Mouse (Mus musculus) hindbrain, embryonic 10.5 days (tissue): Measurements from ENCODE around the gene Taok1. TPM values are rescaled to one million over a fixed set of nuclear protein-coding genes. Genes with fewer than 3 reads are reported as not detected.
"Not testable (repeated sequence)": the region's sequence is repeated elsewhere in the genome, so short reads cannot be mapped to it uniquely, and the experiment has no call there.

ENCODE experiments used
- DNase-seq: peaks from one replicate; pipeline ENCODE4 v3.0.0-alpha.2; 2017; ENCODE audit warnings: low spot score
- H3K27ac ChIP-seq: fragments of 300-500 bp; sonication (generic); 2 replicates; pipeline ENCODE4 v1.5.1; 2016; ENCODE audit warnings: mild to moderate bottlenecking, moderate library complexity
- H3K27me3 ChIP-seq: fragments of 300-500 bp; sonication (generic); 2 replicates; pipeline ENCODE4 v1.6.1; 2016; ENCODE audit warnings: mild to moderate bottlenecking; ENCODE audit not compliant: poor library complexity, insufficient read depth, severe bottlenecking
- H3K36me3 ChIP-seq: fragments of 300-500 bp; sonication (generic); 2 replicates; pipeline ENCODE4 v1.6.1; 2016; ENCODE audit warnings: mild to moderate bottlenecking, moderate library complexity
- H3K4me1 ChIP-seq: fragments of 300-500 bp; sonication (generic); replicated peaks from 2 replicates; pipeline ENCODE4 v1.6.1; 2016; ENCODE audit warnings: mild to moderate bottlenecking
- H3K4me3 ChIP-seq: fragments of 300-500 bp; sonication (generic); 2 replicates; pipeline ENCODE4 v1.5.1; 2016; ENCODE audit warnings: mild to moderate bottlenecking, moderate library complexity
- H3K9me3 ChIP-seq: fragments of 300-500 bp; sonication (generic); 2 replicates; pipeline ENCODE4 v1.6.1; 2016; ENCODE audit warnings: mild to moderate bottlenecking, moderate library complexity
- WGBS: fragments of 180-500 bp; shearing (Covaris S2); methylation state at CpG from one replicate; pipeline ENCODE4 v1.1.7; 2016; 5-methylcytosine and 5-hydroxymethylcytosine counted together
- polyA plus RNA-seq: library from polyadenylated mRNA; unstranded; fragments of >200 nt; fragmentation: Nextera tagmentation; extraction: Ambion mirVana; gene quantifications from 2 replicates; pipeline ENCODE4 v1.2.1, GENCODE M21; 2016

The Taok1 gene
- polyA plus RNA-seq: 11.9 and 13.6 TPM in 2 replicates

DNA sequence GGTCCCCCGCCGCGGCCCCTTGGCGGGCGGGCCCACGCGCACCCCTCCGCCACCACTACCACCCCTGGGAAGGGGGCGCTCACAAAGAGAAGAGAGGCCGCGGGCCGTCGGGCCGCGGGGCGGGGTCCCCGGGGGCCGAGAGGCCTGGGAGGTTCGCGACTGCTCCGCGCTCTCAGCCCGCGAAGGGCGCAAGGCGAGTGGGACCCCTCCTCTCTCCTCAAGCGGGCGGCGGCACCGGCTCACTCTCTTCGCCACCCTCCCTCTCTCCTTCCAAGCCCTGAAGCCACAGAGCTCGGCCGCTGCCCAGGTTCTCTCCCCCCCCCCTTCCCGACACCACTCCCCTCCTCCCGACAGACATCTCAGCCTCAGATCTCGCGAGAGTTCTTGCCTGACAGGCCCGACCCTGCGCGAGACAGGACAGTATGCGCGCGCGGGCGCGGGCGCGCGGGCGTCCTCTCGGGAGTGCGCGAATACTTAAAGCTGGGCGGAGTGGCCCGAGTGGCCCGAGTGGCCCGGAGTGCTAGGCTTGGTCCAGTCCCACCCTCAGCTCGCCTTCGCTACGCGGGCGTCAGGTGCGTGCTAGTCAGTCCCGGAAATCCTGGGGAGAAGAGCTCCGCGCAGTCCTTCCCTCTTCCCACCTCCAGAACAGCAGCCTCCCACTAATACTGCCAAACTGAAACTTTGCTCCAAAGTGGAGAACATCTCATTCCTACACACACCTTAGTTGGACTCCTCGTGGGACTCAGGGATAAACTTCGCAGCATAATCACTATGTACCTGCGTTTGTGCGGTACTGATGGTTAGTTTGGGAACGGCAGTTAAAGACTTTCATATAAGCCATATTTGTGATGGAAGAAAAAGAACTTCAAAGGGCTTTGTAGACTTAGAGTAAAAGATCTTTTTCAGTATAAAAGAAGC lies at the start of gene Taok1:
TSS of gene Taok1 (minus strand) at position 278 of the 918 bp plus-strand sequence.
- peak within 1 kb of the TSS; percentile 96 for H3K4me3 ChIP-seq
- H3K9me3 ChIP-seq: no peaks in the 10 kb centered on the region
- 1% methylated on average over 71 of the region's 71 CpGs for WGBS
- H3K36me3 ChIP-seq: peaks cover 14% of the 10 kb centered on the region
- DNase-seq: peak; percentile 96
- peaks cover 35% of the 10 kb centered on the region for H3K4me1 ChIP-seq
- H3K27ac ChIP-seq: peak within 1 kb of the TSS; percentile 100
- H3K27me3 ChIP-seq: no peaks in the 10 kb centered on the region

GRCm38 (mm10) chr11:77653406-77654190 lies 46.0 kb upstream of the Taok1 start:
- not testable (repeated sequence) for H3K27me3 ChIP-seq, DNase-seq, H3K9me3 ChIP-seq, H3K36me3 ChIP-seq, H3K27ac ChIP-seq, H3K4me1 ChIP-seq, H3K4me3 ChIP-seq
- 96% methylated on average over 4 of the region's 4 CpGs for WGBS

DNA sequence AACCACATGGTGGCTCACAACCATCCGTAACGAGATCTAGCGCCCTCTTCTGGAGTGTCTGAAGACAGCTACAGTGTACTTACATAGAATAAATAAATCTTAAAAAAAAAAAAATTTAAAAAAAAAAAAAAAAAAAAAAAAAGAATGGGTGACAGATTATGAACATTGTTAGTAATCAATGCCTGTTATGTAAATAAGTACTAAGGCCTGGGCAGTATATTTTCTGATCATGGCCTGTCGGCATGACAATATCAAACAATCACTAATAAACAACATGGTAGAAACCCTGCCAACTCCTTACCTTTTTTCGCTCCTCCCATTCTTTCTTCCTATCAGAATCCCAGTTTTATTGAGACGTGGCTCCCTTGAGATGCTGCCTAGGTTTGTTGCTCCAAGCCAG lies 44.9 kb upstream of the Taok1 start:
- WGBS: 61% methylated on average over 6 of the region's 6 CpGs
- no peak overlapping the region for H3K4me3 ChIP-seq
- no peaks in the 10 kb centered on the region for H3K36me3 ChIP-seq

GRCm38 (mm10) chr11:77648878-77649277 lies 41.3 kb upstream of the Taok1 start:
- H3K9me3 ChIP-seq: no peaks in the 10 kb centered on the region
- H3K36me3 ChIP-seq: no peaks in the 10 kb centered on the region
- H3K4me3 ChIP-seq: no peak overlapping the region
- no peaks in the 10 kb centered on the region for H3K27me3 ChIP-seq
- no peaks in the 10 kb centered on the region for H3K4me1 ChIP-seq
- no peak for DNase-seq
- no peak overlapping the region for H3K27ac ChIP-seq
- WGBS: 83% methylated on average over 7 of the region's 7 CpGs

More for the DNA sequence above, 44.9 kb upstream of the Taok1 start:
- DNase-seq: no peak
- Histone ChIP-seq H3K4me1 (no peaks in the 10 kb centered on the region), H3K9me3 (no peaks in the 10 kb centered on the region), H3K27ac (no peak overlapping the region), H3K27me3 (no peaks in the 10 kb centered on the region)

- H3K36me3 ChIP-seq: no peaks in the 10 kb centered on the region
- 87% methylated on average over 4 of the region's 4 CpGs for WGBS
- H3K9me3 ChIP-seq: no peaks in the 10 kb centered on the region
- no peak overlapping the region for H3K27ac ChIP-seq
- no peaks in the 10 kb centered on the region for H3K27me3 ChIP-seq
- DNase-seq: no peak
- no peak overlapping the region for H3K4me3 ChIP-seq
- no peaks in the 10 kb centered on the region for H3K4me1 ChIP-seq
Observed at GRCm38 (mm10) chr11:77645481-77645880, 37.9 kb upstream of the Taok1 start.

DNA sequence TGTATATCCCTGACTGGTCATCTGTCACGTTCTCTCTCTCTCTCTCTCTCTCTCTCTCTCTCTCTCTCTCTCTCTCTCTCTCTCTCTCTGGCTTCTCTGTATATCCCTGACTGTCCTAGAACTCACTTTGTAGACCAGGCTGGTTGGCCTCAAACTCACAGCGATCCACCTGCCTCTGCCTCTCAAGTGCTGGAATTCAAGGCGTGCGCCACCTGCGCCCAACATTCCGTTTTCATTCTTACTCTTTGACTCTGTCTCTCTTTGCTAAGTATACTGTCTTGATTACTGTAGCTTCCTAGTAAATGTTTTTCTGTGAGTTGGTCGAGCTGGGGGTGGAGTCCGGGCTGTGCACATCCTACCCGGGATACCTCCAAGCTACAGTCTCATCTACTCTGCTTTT lies 33.8 kb upstream of the Taok1 start:
- Histone ChIP-seq H3K36me3 (no peaks in the 10 kb centered on the region), H3K9me3 (no peaks in the 10 kb centered on the region), H3K27ac (no peak overlapping the region), H3K27me3 (no peaks in the 10 kb centered on the region), H3K4me3 (no peak overlapping the region), H3K4me1 (no peaks in the 10 kb centered on the region)
- DNase-seq: no peak
- WGBS: 83% methylated on average over 9 of the region's 9 CpGs

DNA sequence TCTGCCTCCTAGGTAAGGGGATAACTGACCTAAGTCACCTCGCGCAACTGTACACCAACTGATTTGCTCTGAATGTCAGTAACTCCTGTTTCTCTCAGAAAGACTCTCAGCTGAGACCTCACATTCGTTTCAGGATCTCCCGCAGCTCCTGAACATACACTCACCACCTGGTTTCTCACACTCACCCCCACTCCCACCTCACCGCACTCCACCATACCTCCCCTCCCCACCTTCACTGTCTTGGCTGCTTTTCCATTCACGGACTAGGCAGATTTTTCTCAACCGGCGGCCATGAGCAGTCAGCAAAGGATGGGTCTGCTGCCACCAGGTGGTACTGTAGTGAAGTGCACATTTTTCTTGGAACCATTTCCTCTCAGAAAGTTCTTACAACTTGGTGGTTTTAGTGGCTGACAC lies 22.6 kb upstream of the Taok1 start:
- H3K27me3 ChIP-seq: no peaks in the 10 kb centered on the region
- peaks cover 12% of the 10 kb centered on the region for H3K4me1 ChIP-seq
- DNase-seq: peak; percentile 76
- no peaks in the 10 kb centered on the region for H3K9me3 ChIP-seq
- 17% methylated on average over 8 of the region's 8 CpGs for WGBS
- peak overlapping the region; percentile 41 for H3K4me3 ChIP-seq
- H3K27ac ChIP-seq: 0 out of 2 replicates have a peak overlapping the region, but pooled peaks have one; percentile 54
- H3K36me3 ChIP-seq: no peaks in the 10 kb centered on the region

GRCm38 (mm10) chr11:77629476-77629875 lies 21.9 kb upstream of the Taok1 start:
- 4% methylated on average over 1 of the region's 1 CpGs for WGBS
- DNase-seq: no peak
- H3K36me3 ChIP-seq: no peaks in the 10 kb centered on the region

GRCm38 (mm10) chr11:77626596-77627535 lies 19.3 kb upstream of the Taok1 start:
- no peak for DNase-seq
- H3K4me3 ChIP-seq: no peak overlapping the region
- H3K9me3 ChIP-seq: no peaks in the 10 kb centered on the region
- H3K4me1 ChIP-seq: peaks cover 26% of the 10 kb centered on the region
- H3K27me3 ChIP-seq: peaks cover 7% of the 10 kb centered on the region; the same call in 1 of the 2 replicates
- WGBS: 66% methylated on average over 5 of the region's 5 CpGs
- no peak overlapping the region for H3K27ac ChIP-seq
- no peaks in the 10 kb centered on the region for H3K36me3 ChIP-seq

More at GRCm38 (mm10) chr11:77629476-77629875, 21.9 kb upstream of the Taok1 start:
- Histone ChIP-seq H3K4me1 (peaks cover 20% of the 10 kb centered on the region), H3K27me3 (no peaks in the 10 kb centered on the region), H3K9me3 (no peaks in the 10 kb centered on the region), H3K4me3 (no peak overlapping the region), H3K27ac (no peak overlapping the region)

DNA sequence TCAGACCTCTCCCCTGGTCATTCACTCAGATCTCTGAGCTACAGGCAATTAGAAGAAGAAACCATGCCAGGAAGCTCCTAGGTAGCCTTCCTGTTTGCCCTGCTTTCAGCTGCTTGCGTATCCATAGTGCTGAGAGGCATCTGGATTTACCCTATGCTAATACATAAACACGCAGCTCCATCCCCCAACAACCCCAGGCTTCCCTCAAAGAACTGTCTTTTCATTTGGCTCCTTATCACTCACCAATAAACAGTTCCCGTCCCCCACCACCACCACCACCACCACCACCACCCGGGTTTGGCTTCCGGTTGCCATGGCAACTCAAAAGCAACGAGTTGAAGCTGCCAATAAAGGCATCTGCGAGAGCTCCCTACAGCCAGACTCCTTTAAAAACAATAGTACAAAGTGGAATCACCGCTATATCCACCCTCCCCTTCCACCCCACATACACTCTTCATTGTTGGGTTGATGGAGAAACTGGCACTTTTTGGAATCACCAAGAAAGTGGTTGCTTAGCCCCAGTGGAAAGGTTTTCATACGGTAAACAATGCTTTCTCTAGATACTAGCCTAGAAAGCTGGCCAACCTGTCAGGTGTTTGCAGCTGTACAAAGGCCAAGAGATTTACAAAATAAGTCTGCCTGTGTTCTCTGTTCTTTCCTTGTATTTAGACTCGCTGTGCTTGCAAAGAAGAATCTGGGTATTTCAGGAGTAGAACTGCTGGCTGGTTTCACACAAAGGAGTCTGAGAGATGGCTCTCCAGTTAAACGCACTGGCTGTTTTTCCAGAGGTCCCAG lies 17.6 kb upstream of the Taok1 start:
- peak overlapping the region; percentile 50 for H3K4me3 ChIP-seq
- peaks cover 7% of the 10 kb centered on the region; the same call in 1 of the 2 replicates for H3K27me3 ChIP-seq
- DNase-seq: peak; percentile 71
- H3K27ac ChIP-seq: peak overlapping the region; percentile 66
- 6% methylated on average over 11 of the region's 11 CpGs for WGBS
- no peaks in the 10 kb centered on the region for H3K9me3 ChIP-seq
- H3K4me1 ChIP-seq: peaks cover 26% of the 10 kb centered on the region
- no peaks in the 10 kb centered on the region for H3K36me3 ChIP-seq

DNA sequence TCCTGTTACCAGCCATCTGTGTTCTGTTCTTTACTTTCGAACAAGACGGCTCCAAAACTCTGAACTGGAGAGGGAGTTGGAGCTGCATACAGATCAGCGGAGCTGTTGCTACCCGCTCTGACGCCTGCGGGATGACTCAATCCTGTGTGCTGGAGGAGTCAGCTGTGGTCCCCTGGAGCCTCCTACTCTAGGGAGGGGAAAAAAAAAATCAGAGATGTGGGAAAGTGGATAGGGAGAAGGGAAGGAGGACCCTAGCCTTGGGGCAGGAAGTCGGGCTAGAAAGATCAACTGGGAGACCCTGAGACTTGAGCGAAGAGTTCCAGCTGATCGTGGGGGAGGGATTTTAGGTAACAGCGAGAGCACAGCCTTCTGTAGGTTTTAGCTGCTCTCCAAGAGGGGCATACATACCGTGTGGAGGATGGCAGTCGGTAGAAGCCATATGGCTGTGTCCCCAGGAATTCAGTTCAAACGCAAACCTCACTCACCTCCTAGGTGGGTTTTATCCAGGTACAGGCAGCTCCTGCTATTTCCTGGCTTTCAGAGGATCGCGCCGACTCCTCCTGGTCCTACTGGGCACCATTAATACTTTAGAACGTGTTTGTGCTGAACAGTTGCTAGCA lies 16.9 kb upstream of the Taok1 start:
- H3K4me3 ChIP-seq: peak overlapping the region; percentile 50
- H3K4me1 ChIP-seq: peaks cover 26% of the 10 kb centered on the region
- peak; percentile 47 for DNase-seq
- peaks cover 7% of the 10 kb centered on the region; the same call in 1 of the 2 replicates for H3K27me3 ChIP-seq
- no peaks in the 10 kb centered on the region for H3K9me3 ChIP-seq
- no peaks in the 10 kb centered on the region for H3K36me3 ChIP-seq
- WGBS: under 1% methylated on average over 17 of the region's 17 CpGs
- peak overlapping the region; percentile 66 for H3K27ac ChIP-seq
